Mouse (Mus musculus) T-cell, adult 2 months (primary cell): ENCODE measurements around the gene Hist1h2ae.
"Not testable (repeated sequence)": the region's sequence is repeated elsewhere in the genome, so short reads cannot be mapped to it uniquely, and the experiment has no call there.

Source experiments
- DNase-seq: peaks from one replicate; pipeline ENCODE4 v3.0.0; 2022; ENCODE audit warnings: low spot score

Gene Hist1h2ae

DNA sequence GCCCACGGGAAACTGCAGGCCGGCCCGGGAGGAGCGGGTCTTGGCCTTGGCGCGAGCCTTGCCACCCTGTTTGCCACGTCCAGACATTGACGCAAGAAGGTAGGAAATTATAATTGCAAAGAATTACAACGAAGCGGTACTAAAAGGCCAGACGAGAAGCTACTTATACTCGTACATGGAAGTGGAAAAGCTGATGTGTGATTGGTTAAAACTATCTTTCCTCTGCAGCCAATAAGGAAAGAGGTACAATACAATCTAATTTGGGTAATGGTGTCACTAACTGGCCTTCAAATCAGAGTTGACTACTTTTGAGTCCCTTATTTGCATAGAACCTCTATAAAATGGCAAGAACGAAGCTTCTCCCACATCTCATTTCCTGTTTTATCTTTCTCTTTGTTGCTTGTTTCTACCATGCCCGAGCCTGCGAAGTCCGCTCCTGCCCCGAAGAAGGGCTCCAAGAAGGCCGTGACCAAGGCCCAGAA lies at the start of gene Hist1h2ae, which contains the start of gene Hist1h2bg:
TSS of gene Hist1h2ae (minus strand) at position 199 of the 482 bp plus-strand sequence.
TSS of gene Hist1h2bg (plus strand) at position 375 of the 482 bp plus-strand sequence.
- peak; percentile 68 for DNase-seq

DNA sequence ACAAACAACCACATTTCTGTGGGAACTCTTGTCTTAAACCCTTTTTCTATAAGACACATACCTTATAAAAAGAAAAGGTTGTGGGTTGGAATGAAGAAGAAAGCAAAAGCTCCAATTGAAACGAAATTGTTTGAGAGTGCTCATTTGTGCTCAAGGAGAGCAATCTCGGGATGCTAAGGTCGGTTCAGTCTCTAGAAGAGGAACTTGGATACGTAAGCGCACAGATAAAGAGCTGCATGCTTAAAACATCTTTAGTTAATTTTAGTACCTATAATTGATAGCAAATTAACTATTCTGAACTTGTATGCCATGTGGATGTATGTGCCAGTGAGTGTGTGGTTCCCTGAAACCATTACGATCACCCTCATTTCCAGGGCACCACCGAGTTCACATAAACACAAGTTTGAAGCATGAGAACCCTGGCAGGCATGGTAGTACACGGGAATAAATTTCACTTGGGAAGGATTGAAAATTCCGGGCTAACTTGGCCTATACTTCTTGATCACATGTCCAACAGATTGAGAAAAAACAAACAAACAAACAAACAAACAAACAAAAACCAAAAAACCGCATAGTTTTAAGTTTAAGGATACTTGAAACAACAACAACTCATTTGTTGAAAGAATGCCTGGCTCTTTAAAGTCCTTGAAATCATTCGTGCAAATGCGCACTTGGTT lies 49.2 kb upstream of the Hist1h2ae start:
- no peak for DNase-seq

DNA sequence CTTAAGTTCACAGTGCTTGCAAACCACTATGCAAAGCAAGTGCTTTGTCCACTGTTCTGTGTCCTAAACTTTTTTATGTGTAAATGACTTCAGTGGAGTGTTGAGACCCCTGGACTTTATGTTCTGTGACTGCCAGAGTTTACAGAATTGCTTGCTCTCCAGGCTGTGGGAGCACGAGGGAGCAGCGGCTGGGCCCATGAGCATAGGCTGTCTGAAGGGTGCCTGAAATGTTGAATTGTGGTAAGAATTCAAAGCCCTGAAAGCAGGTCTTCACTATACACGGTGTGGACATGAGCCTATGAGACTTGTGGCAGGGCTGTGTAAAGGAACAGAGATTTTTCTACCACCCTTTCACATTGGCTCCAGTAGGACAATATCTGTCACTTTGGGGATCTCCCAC lies 40.6 kb upstream of the Hist1h2ae start:
- DNase-seq = no peak

DNA sequence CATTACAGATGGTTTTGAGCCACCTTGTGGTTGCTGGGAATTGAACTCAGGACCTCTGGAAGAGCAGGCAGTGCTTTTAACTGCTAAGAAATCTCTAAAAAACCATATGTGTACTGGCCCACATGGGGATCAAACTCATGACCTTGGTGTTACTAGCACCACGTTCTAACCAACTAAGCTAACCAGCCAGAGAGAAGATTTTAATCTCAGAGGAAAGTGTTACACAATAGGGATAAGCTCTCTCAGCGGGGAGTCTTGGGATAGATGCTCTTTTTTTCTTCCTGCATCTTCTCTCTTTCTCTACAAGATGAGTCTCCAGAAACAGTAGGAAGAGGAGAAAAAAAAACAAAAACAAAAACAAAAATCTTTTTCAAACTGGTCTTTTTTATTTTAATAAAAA lies 39.4 kb upstream of the Hist1h2ae start:
- DNase-seq = no peak

DNA sequence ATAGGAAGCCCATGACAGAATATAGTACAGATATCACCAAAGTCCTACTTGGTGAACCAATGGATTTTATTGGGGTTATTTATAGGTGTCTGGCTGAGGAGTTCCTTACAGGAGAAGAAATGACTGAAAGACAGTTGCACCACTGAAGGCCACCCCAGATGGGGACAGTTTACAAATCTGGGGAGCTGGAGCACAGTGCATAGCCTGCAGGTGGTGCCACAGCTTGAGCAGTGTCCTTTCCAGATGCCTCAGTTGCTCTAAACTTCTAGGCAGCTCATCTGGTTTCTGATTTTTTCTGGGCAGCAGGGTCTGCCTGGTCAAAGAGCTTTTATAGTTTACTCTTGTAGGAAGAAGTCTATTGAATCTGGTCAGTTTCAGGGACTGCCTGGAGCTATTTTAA lies 38.8 kb upstream of the Hist1h2ae start:
- no peak for DNase-seq

DNA sequence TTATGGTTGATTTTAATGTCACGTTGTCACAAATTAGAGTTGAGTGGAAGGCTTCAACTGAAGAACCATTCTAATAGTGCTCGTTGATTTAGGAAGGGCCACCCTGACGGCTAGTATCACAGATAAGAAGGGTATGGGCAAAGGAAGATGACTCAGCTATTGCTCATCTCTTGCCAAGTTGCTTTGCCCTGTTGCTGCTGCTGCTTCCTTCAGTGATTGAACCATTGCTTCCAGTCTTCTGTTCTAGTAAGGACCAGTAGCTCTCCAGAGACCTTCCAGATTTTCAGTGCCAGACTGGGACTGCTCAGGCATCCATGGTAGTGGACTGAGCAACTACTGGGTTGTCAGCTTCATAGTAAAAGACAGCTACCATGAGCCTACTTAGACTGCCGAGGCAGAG lies 38.2 kb upstream of the Hist1h2ae start:
- DNase-seq = no peak

DNA sequence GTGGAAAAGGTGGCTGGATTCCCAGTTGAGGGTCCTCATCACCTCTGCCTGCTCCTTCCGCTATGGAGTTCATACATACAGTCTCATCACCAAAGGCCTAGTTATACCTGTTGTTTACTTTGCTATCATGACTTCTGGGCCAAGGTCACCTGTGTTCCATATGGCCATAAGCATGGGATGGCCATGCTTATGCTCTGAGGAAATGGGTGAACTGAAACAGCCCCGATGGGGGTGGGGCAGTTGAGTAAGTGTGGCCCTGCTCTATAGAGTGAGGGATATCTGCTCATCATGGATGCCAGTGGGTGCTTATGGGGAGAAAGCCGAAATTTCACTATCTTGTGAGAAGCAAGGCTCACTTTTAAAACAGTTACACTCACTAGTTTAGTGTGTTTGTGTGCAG lies 34.0 kb upstream of the Hist1h2ae start:
- DNase-seq = no peak

DNA sequence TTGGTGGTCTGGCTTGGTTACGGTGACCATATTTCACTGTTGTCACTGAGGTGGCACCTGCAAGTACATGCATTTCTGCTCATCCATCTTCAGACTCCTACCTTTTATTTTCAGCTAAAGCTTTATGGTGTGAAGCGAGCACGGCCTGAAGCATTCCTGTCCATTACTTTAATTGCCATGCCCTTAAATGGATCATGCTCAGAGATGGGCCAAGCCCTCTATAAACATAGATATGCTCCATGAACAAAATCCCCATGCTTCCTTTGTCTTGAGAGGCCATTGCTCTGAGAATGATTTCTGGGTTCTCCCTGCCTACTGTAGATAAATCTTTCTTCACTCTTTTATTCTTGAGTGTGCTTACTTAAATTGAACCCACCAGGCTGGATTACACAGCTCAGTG lies 33.4 kb upstream of the Hist1h2ae start:
- no peak for DNase-seq

DNA sequence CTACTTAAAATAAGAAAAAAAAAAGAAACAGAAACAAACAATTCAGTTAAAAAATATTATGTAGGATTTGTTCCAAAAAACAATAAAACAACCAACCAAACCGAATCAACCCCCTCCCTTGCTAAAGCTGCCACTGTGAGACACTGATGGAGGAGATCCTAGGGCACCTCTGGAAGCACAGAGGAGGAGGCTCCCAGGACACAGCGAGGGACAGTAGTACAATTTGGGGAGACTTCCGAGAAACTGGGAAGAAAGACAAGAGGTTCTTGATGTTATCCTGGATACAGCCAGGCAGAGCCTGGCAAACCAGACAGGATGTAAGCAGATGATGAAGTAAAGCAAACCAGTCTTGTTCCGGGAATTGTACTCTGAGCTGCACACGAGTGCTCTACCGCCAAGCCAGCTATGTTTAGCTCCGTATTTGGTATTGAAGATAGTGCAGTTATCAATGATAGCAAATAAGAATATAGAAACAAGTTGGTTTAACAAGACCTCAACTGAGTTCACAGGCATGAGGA lies 32.2 kb upstream of the Hist1h2ae start:
- DNase-seq = no peak

DNA sequence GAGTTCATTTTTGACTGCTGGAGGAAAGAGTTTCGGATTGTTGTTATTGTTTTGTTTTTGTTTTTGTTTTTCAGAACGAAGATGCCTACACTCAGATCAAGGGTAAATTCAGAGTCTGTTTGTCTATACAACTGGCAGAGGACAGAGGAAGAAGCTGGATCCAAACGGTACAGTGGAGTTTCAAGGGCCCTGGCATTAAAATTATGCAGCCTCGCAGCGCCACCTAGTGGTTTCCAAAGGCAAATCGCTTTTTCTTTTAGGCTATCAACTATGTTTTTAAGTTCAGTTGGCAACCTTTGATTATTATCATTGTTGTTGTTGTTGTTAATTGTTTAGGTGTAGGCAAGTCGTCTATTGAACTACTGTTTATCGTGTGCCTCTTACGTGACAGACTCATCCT lies 26.9 kb upstream of the Hist1h2ae start:
- DNase-seq = peak; percentile 79

DNA sequence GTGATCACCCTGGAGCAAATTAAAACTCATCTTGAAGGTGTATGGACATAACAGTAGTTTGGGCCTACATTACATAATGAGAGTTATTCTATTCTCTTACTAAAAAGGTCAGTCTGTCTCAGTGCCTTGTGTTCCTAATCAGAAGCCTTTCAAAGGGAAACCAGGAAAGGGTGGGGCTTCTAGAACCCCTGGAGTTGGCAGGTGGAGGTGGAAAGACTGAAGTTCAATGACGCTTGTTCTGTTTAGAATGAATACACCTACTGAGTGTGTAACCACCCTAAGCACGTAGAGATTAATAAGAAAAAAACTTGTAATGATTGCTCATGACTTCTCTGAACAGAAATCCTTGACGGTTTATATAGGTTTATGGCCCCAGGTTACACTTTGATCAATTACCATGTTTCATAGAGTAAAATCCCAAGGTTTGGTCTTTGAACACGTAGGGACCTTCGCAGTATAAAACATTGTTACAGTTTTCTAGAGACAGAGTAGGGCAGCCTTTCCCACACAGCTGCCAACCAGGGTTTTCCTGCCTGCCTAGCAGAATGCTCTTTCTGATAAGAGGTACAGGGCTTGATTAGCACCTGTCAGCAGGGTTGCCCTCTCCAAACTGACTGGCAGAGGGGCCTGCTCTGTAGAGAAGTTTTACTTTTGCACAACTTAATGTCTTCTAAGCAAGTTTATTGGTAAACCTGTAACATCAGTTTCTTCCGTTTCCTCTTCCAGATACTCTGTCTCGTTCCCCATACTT lies 24.8 kb upstream of the Hist1h2ae start:
- DNase-seq = no peak

DNA sequence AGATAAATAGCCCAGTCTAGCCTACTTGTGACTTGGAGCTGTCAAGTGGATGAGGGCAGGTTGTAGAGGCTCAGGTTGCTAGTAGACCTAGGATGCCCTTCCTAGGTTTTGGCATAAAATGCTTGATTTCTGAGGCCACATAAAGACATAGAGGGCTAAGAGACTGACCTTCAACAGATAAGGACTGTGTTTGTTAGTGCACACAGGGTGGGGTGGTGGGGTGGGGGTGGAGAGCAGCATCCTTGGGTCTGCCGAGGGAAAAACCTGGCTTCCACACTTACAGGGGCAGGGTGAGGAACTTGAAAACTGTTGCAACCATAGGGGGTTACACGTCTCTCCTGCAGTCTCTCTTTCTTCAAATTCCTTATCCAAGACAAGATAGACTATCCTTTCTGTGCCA lies 24.2 kb upstream of the Hist1h2ae start:
- DNase-seq = no peak

DNA sequence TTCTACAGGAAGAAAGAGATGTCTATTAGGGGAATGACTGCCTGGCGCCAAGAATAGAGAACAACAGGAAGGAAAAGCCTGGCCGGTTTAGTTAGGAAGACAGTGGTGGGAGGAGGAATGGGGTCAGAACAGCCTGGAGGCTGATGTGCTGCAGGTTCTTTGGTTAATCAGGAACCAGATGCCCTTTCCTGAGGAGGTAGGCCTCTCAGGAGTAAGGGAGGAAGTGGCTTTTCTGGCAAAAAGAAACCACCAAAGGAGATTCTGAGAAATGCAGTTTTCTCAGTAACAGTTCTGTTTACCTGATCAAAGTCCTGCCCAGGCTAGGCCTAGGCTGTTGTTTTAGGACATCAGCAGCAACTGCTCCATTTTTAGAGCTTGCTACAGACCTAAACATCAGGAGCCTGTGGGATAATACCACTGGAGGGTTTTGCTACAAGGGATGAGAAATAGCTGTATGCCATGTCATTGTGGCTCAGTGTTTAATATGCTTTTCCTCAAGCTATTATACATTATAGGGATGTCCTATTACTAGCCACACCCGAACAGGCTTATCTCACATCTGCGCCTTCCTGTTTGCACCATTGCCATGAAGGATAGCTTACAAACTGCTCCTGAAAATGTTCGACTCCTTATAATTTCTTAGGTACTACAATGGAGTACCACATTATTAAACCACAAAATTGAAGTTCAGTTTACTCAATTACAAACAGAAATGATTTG lies 22.2 kb upstream of the Hist1h2ae start:
- peak; percentile 13 for DNase-seq

DNA sequence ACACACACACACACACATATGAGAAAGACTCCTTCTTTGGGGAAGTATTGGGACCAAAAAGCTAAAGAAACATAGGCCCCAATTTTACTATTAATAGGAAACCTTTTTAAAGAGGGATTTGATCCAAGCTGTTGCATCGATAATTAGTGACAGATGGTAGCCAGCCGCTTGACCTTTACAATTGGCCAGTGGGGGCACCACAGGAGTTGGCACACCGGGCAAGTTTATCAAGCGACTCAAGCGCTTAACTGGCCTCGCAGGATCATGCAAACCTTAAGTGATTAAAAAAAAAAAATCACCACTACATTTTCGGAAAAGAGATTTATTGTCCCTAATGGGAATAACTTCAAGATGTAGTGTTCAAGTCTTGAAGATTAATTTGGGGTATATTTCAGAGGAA lies 21.6 kb upstream of the Hist1h2ae start:
- DNase-seq = no peak

DNA sequence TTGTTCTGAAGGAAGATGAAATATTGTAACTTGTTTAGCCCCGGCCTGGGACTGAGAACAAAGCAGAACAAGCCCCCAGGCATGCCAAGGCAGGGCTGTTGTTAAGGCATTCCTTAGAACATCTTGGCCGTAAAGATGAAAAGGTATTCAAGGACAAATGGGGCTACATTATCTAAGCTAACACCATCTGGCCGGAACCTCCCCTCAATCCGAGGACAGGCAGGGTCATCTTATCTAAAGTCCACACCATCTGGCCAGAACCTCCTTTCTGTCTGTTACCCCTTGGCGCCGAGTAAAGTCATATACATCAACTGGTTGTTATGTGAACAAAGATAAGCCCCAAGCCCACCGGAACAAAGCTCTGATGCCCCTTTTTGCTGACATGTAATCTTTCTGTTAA lies 20.9 kb upstream of the Hist1h2ae start:
- not testable (repeated sequence) for DNase-seq

DNA sequence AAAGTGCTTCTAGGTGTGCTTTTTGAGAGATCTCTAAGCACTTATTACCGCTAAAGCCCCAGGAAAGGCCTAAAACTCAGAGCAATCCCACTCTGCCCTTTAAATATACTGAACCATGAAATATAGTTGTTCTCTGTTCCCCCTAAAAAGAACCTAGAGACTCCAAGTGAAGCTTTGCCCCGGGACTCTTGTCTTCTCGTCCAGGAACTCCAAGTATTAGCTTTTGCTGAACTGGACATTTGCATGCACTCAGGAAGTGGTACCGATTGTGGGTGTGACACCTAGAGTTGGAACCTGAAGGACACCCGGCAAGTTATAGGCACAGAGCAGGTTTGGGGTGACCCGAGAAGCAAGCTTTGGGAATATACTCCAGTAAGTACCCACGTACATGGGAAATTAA lies 20.2 kb upstream of the Hist1h2ae start:
- DNase-seq = no peak

DNA sequence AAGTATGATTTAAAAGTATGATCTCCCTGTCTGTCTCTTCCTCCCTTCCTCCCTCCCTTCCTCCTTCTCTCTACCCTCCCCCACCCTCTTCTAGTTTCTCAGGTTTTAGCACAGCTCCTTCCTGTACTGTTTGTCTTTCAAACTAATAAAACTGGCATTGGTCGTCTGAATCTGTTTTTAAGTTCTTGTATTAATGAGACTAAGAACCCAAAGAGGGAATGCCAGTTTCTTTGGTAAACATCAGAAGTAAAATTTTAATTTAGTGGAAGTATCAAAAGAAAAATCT lies 15.9 kb upstream of the Hist1h2ae start:
- DNase-seq = no peak

DNA sequence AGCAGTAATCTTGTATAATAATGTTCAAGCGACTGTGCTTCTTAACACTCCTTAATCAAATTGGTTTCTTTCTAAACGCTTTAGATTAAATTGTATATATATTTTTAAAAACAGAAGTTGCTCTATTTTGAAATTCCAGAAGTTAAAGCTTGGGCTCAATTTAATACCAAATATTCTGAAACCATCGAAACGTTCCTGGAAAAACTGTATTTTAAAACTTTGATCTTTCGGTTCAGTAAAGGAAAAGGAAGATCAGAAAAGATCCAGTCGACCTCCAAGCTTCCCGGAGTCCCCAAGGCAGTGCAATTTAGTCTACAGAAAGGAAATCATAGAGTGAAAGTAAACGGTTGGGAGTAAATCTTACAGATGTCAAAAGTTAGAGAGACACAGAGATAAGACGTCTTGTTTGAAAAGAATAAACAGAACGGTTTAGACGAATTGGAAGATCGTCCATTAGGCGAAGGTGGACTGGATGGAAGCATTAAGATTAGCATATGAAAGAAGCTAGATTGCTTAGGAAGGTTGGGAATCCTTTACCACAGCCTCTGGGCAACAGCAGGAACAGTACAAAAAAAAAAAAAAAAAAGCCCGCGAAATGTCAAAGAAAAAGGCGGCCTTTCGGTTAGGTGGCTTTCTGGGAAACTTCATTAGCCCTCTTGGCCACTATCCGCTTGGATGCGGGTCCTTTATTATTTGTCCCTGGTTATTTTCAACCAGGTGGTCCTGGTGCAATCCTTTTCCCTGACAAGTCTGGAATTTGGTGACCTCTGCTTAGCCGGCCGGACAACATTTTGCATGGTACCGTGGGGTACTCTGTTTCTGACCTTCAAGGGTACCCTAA lies 15.3 kb upstream of the Hist1h2ae start:
- peak; percentile 8 for DNase-seq

DNA sequence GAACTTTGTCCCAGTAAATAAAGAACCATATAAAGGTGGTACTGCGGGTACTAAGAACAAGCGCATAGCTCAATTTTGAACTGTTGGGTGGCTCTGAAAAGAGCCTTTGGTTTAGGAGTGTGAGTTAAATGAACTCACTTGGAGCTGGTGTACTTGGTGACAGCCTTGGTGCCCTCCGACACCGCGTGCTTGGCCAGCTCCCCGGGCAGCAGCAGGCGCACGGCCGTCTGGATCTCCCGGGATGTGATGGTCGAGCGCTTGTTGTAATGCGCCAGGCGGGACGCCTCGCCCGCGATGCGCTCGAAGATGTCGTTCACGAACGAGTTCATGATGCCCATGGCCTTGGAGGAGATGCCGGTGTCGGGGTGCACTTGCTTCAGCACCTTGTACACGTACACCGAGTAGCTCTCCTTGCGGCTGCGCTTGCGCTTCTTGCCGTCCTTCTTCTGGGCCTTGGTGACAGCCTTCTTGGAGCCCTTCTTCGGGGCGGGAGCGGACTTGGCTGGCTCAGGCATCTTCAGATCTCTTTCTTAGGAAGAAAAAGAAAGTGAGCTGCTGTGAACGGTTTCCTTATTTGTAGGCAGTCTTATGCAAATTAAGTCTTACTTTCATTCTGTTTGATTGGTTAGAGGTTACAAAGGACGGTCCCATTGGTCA lies 14.6 kb upstream of the Hist1h2ae start:
- peak; percentile 75 for DNase-seq

DNA sequence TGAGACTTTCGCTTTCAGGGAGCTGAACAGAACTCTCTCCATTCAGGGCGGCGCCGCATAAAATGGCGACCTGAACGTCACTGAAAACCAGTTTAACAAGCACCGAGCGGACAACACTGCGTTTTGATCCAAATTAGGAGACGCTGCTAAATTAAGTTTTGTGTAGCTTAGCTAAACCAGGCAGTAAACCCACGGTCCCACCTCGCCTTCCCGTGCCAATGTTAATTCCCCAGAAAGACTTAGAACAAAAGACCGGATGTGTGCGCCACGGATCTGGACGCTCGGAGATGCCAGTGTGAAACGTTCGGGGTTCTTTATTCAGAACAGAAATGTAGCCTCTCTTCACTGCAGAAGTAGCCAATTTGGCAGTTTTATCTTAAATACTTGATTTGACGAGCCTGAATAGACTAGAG lies 14.0 kb upstream of the Hist1h2ae start:
- peak; percentile 76 for DNase-seq

DNA sequence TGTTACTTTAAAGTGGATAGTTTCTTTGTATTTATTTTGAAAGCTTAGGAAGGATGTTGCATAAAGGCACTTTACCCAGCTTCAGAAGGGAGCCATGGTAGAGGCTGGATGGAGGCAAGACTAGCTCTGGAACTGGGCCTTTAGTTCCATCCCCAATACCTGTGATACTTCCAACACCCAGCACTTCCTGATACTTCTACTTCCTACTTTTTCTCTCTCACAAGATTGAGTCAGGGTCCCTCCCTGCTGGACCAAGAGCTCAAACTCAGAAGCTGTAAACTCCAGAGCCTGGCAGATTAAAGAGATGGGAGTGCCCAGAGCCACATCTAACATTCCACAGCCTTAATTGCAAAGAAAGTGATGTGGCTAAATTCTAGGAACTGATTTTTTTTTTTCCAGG lies 13.3 kb upstream of the Hist1h2ae start:
- DNase-seq = peak; percentile 6
